Mouse (Mus musculus) retina, adult 2 months (tissue): ENCODE results near the gene Zfp872.
"Not testable (repeated sequence)": the region's sequence is repeated elsewhere in the genome, so short reads cannot be mapped to it uniquely, and the experiment has no call there.

Experiments
- DNase-seq: peaks from one replicate; pipeline ENCODE4 v3.0.0-alpha.2; 2012; ENCODE audit warnings: low read depth, low spot score

The Zfp872 gene

GRCm38 (mm10) chr9:22188025-22188611, at the start of gene Zfp872:
TSS of gene Zfp872 (plus strand) at chr9:22188090.
- no peak for DNase-seq

GRCm38 (mm10) chr9:22138480-22138879, 49.4 kb upstream of the Zfp872 start:
- DNase-seq: no peak

GRCm38 (mm10) chr9:22139746-22140145, 48.1 kb upstream of the Zfp872 start:
- DNase-seq: no peak

- DNase-seq: peak; percentile 59
Observed at GRCm38 (mm10) chr9:22143108-22144037, 44.5 kb upstream of the Zfp872 start.

GRCm38 (mm10) chr9:22144304-22144965, 43.5 kb upstream of the Zfp872 start:
- DNase-seq: no peak

- no peak for DNase-seq
Observed at GRCm38 (mm10) chr9:22149426-22150248, 38.3 kb upstream of the Zfp872 start.

- not testable (repeated sequence) for DNase-seq
Observed at GRCm38 (mm10) chr9:22150249-22150693, 37.6 kb upstream of the Zfp872 start.

GRCm38 (mm10) chr9:22150946-22151345, 36.9 kb upstream of the Zfp872 start:
- DNase-seq: no peak

GRCm38 (mm10) chr9:22153810-22154209, 34.1 kb upstream of the Zfp872 start:
- DNase-seq: no peak

- DNase-seq: peak; percentile 47
Observed at GRCm38 (mm10) chr9:22155614-22156013, 32.3 kb upstream of the Zfp872 start.

- peak; percentile 93 for DNase-seq
Observed at GRCm38 (mm10) chr9:22156497-22157245, 31.2 kb upstream of the Zfp872 start, which contains the start of gene Pigyl. TSS of gene Pigyl (plus strand) at chr9:22156846.

- no peak for DNase-seq
Observed at GRCm38 (mm10) chr9:22157516-22158265, 30.2 kb upstream of the Zfp872 start.

GRCm38 (mm10) chr9:22161299-22161698, 26.6 kb upstream of the Zfp872 start:
- no peak for DNase-seq

GRCm38 (mm10) chr9:22162305-22162704, 25.6 kb upstream of the Zfp872 start:
- no peak for DNase-seq

- no peak for DNase-seq
Observed at GRCm38 (mm10) chr9:22162912-22163311, 25.0 kb upstream of the Zfp872 start.

GRCm38 (mm10) chr9:22164711-22165668, 22.9 kb upstream of the Zfp872 start:
- no peak for DNase-seq

- DNase-seq: no peak
Observed at GRCm38 (mm10) chr9:22165964-22166363, 21.9 kb upstream of the Zfp872 start.

GRCm38 (mm10) chr9:22166686-22167085, 21.2 kb upstream of the Zfp872 start:
- DNase-seq: no peak

- DNase-seq: no peak
Observed at GRCm38 (mm10) chr9:22167751-22168150, 20.1 kb upstream of the Zfp872 start.
